Mouse (Mus musculus): ENCODE results near the gene Lcn12. TPM values are rescaled to one million over a fixed set of nuclear protein-coding genes. Genes with fewer than 3 reads are reported as not detected.

The Lcn12 gene
- polyA plus RNA-seq, 1 experiment from 2014 or later, result not detected

GRCm38 (mm10) chr2:25477967-25478675, 15.6 kb downstream of the Lcn12 start:
- H3K4me2 ChIP-seq (replicated peaks; ENCODE audit: low read depth), result no peak overlapping the region
- no peak overlapping the region for H3K9ac ChIP-seq (ENCODE audit: low read length)
- peaks cover 2% of the 10 kb centered on the region; the same call in 1 of the 2 replicates for H3K4me1 ChIP-seq (replicated peaks; ENCODE audit: control insufficient read depth, insufficient read depth)
- ATAC-seq (ENCODE audit: low FRiP score, low TSS enrichment), result no peak
- DNase-seq (ENCODE audit: low spot score), result no peak
- TF ChIP-seq CTCF (IDR thresholded peaks at IDR 0.05; ENCODE audit: low read depth), result no peak
- H3K27ac ChIP-seq (replicated peaks), result no peak overlapping the region
- H3K27me3 ChIP-seq (ENCODE audit: control insufficient read depth, insufficient read depth, low read length), result no peaks in the 10 kb centered on the region
- H3K36me3 ChIP-seq (ENCODE audit: control insufficient read depth, insufficient read depth, low read length), result no peaks in the 10 kb centered on the region
- 86% methylated on average over 3 of the region's 3 CpGs for WGBS
- no peak overlapping the region for H3K4me3 ChIP-seq (ENCODE audit: low read depth, low read length)
- H3K9me3 ChIP-seq (ENCODE audit: control insufficient read depth, low read length), result no peaks in the 10 kb centered on the region

- Histone ChIP-seq H3K4me3 (ENCODE audit: low read depth, low read length) (no peak overlapping the region), H3K27me3 (ENCODE audit: control insufficient read depth, insufficient read depth, low read length) (no peaks in the 10 kb centered on the region), H3K4me2 (replicated peaks; ENCODE audit: low read depth) (no peak overlapping the region), H3K27ac (replicated peaks) (no peak overlapping the region), H3K9ac (ENCODE audit: low read length) (no peak overlapping the region), H3K9me3 (ENCODE audit: control insufficient read depth, low read length) (no peaks in the 10 kb centered on the region), H3K4me1 (replicated peaks; ENCODE audit: control insufficient read depth, insufficient read depth) (peaks cover 2% of the 10 kb centered on the region; the same call in 1 of the 2 replicates), H3K36me3 (ENCODE audit: control insufficient read depth, insufficient read depth, low read length) (no peaks in the 10 kb centered on the region)
- DNase-seq (ENCODE audit: low spot score) (no peak), ATAC-seq (ENCODE audit: low FRiP score, low TSS enrichment) (no peak)
- TF ChIP-seq CTCF (IDR thresholded peaks at IDR 0.05; ENCODE audit: low read depth) (no peak), EP300 (optimal IDR thresholded peaks at IDR 0.05) (no peak)
- WGBS, result 83% methylated on average over 8 of the region's 8 CpGs
These were observed 16.2 kb downstream of the Lcn12 start for GRCm38 (mm10) chr2:25477541-25477940.

DNA sequence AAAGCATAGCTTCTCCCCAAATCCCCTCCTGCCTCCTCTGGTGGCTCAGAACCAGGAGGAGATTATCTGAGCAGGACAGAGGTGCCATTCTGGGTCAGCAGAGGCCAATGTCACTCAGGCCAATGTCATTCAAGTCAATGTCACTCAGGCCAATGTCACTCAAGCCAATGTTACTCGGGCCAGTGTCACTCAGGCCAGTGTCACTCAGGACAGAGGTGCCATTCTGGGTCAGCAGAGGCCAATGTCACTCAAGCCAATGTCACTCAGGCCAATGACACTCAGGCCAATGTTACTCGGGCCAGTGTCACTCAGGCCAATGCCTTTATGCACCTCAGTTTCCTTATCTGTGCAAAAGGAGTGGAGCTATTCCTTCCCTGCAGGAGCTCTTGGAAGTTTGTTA, 21.2 kb downstream of the Lcn12 start:
- WGBS, result 76% methylated on average over 2 of the region's 2 CpGs
- Histone ChIP-seq H3K27me3 (ENCODE audit: control insufficient read depth, insufficient read depth, low read length) (no peaks in the 10 kb centered on the region), H3K27ac (replicated peaks) (no peak overlapping the region), H3K4me3 (ENCODE audit: low read depth, low read length) (no peak overlapping the region), H3K4me1 (replicated peaks; ENCODE audit: control insufficient read depth, insufficient read depth) (no peaks in the 10 kb centered on the region), H3K9me3 (ENCODE audit: control insufficient read depth, low read length) (no peaks in the 10 kb centered on the region), H3K4me2 (replicated peaks; ENCODE audit: low read depth) (no peak overlapping the region), H3K36me3 (ENCODE audit: control insufficient read depth, insufficient read depth, low read length) (no peaks in the 10 kb centered on the region), H3K9ac (ENCODE audit: low read length) (no peak overlapping the region)
- ATAC-seq (ENCODE audit: low FRiP score, low TSS enrichment) (no peak), DNase-seq (ENCODE audit: low spot score) (no peak)
- TF ChIP-seq EP300 (optimal IDR thresholded peaks at IDR 0.05) (no peak), CTCF (IDR thresholded peaks at IDR 0.05; ENCODE audit: low read depth) (no peak)

GRCm38 (mm10) chr2:25469969-25470368, 23.7 kb downstream of the Lcn12 start, which contains the start of gene Ptgds:
Ptgds (minus strand) TSS chr2:25470046.
- no peak for TF ChIP-seq CTCF (IDR thresholded peaks at IDR 0.05; ENCODE audit: low read depth)
- TF ChIP-seq EP300 (optimal IDR thresholded peaks at IDR 0.05), result no peak
- no peaks in the 10 kb centered on the region for H3K4me1 ChIP-seq (replicated peaks; ENCODE audit: control insufficient read depth, insufficient read depth)
- H3K9me3 ChIP-seq (ENCODE audit: control insufficient read depth, low read length), result no peaks in the 10 kb centered on the region
- no peak for DNase-seq (ENCODE audit: low spot score)
- ATAC-seq (ENCODE audit: low FRiP score, low TSS enrichment), result no peak
- no peak within 1 kb of the TSS for H3K4me3 ChIP-seq (ENCODE audit: low read depth, low read length)
- 0 out of 2 replicates have a peak within 1 kb of the TSS, but pooled peaks have one; percentile 18 for H3K27ac ChIP-seq (replicated peaks)
- H3K36me3 ChIP-seq (ENCODE audit: control insufficient read depth, insufficient read depth, low read length), result no peaks in the 10 kb centered on the region
- H3K27me3 ChIP-seq (ENCODE audit: control insufficient read depth, insufficient read depth, low read length), result no peaks in the 10 kb centered on the region
- WGBS, result 42% methylated on average over 6 of the region's 6 CpGs
- no peak within 1 kb of the TSS for H3K9ac ChIP-seq (ENCODE audit: low read length)
- H3K4me2 ChIP-seq (replicated peaks; ENCODE audit: low read depth), result no peak within 1 kb of the TSS

DNA sequence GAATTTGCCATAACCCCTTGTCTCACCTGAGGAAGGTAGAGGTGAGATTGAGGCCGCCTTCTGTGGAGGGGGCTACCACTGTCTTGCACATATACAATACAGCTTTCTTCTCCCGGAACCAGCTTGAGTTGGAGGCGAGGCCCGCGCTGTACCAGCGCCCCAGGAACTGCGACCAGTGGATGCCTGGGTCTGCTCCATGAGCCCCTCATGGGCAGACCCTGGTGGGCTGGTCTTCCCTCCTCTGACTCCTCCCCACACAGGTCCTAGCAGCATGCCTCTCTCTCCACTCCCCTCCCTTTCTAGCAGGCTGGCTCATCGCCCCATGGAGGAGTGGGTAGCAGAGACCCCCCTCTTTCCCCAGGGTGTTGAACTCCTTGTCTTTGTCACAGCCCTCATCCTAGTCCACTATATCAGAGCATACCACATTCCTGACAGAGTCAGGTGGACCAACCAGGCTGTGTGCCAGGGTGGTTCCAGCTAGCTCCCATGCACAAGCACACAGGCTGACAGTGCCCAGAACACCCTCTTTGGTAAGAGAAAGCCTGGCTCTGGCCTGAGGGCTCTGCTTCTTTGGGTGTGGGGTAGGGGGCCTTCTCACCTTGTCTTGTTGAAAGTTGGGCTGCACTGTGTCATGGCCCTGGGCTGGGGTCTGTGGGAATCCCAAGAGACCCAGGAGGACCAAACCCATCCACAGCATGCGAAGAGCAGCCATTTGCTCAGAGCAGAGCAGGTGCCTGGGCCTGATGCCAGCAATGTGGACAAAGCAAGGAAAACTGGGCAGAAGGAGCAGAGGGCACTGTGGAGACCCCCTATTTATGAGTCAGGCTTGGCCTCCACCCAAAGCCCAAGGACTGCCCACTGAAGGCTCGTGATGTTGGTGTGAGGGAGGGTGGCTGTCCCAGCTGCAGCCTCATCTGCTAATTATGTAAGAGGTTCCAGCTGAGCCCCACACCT, 24.5 kb downstream of the Lcn12 start:
- ATAC-seq (ENCODE audit: low FRiP score, low TSS enrichment) (peak; percentile 20; the same call in 1 of the 2 replicates), DNase-seq (ENCODE audit: low spot score) (no peak)
- 68% methylated on average over 10 of the region's 10 CpGs for WGBS
- Histone ChIP-seq H3K4me1 (replicated peaks; ENCODE audit: control insufficient read depth, insufficient read depth) (no peaks in the 10 kb centered on the region), H3K9me3 (ENCODE audit: control insufficient read depth, low read length) (no peaks in the 10 kb centered on the region), H3K27me3 (ENCODE audit: control insufficient read depth, insufficient read depth, low read length) (no peaks in the 10 kb centered on the region), H3K36me3 (ENCODE audit: control insufficient read depth, insufficient read depth, low read length) (no peaks in the 10 kb centered on the region), H3K4me2 (replicated peaks; ENCODE audit: low read depth) (no peak overlapping the region), H3K4me3 (ENCODE audit: low read depth, low read length) (no peak overlapping the region), H3K27ac (replicated peaks) (0 out of 2 replicates have a peak overlapping the region, but pooled peaks have one; percentile 18), H3K9ac (ENCODE audit: low read length) (no peak overlapping the region)
- TF ChIP-seq EP300 (optimal IDR thresholded peaks at IDR 0.05), result no peak
- no peak for TF ChIP-seq CTCF (IDR thresholded peaks at IDR 0.05; ENCODE audit: low read depth)

Data from stomach, postnatal 0 days (tissue).